Mouse (Mus musculus) hindlimb bud, embryonic 11.5 days (tissue): ENCODE data around the gene Cobll1.

Experiments used
- DNase-seq: peaks from one replicate; pipeline ENCODE4 v3.0.0-alpha.2; 2012; ENCODE audit warnings: low read depth, low spot score; ENCODE audit errors: extremely low spot score

Cobll1 gene

DNA sequence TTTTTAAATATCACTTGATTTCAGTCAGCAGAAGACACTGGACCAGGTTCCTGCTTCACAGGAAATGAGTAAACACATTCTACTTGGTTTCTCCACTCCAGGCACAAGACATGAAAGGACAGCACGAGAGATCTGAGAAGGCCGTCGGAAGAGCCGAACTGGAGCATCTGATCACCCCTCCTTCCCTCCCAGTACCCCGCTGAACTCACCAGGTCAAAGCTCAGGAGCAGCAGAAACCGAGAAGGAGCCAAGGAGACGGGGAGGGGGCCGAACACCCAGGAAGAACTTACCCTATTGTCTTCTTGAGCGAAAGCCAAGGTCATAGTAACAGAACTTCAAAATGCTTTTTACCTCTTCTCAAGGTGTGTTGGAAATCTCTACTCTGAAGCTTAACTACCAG lies 39.5 kb downstream of the Cobll1 start:
- DNase-seq: no peak

DNA sequence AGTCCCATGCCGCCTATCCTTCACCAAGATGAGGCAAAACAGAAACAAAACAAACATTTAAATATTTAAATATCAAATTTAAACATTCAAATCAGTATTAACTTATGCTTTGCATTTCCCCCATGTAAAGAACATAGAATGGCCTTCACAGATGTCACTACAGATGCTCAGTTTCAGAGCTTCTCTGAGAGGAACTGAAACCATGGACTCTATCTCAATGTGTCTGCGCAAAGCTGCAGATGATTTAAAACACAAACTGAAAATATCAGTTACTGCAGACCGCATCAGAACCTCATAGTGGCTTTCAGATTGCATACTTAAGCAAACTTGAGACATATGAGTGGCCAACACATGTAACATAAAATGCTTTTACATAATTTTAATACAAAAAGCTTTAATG lies 40.6 kb downstream of the Cobll1 start:
- DNase-seq: no peak

- DNase-seq: no peak
These were observed 42.2 kb downstream of the Cobll1 start for GRCm38 (mm10) chr2:65196994-65197393.

- no peak for DNase-seq
These were observed 43.8 kb downstream of the Cobll1 start for GRCm38 (mm10) chr2:65195233-65196010.

- no peak for DNase-seq
These were observed 46.0 kb downstream of the Cobll1 start for GRCm38 (mm10) chr2:65193091-65193795.

DNA sequence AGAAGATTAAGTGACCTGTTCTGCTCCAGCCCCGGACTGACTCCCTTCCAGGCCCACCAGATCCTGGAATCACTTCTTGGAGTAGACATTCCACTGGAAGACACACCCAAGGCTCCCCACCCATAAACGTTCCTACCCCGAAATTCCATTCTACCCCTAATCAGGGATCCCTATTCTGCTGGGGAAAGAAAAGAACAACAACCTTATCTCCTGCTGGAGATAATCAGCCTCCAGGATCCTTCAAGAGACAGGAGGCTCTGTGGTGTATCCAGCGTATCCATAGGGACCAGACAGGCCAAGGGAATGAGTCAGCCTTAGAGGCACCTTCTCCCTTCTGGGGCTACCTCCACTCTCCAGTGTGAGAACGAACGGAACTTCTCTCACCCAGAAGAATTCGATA lies 47.8 kb downstream of the Cobll1 start:
- no peak for DNase-seq

DNA sequence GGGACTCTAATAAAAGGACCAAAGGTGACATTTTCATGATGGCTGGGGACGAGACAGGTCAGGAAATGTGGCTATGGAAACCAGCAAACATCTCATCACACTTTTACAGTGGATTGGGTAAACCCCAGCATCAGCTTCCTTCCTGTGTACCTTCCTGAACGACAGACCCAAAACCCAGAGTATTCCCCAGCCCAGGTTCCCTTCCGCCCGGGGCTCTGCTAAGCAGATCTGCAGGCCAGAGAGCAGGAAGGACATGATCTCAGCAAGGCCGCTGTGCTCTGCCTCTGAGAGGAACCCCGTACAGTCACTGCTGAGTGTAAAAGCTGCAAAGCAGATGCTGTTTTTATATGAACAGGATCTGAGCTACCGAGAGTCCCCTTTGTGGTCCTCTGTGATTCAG lies 49.9 kb downstream of the Cobll1 start:
- no peak for DNase-seq

DNA sequence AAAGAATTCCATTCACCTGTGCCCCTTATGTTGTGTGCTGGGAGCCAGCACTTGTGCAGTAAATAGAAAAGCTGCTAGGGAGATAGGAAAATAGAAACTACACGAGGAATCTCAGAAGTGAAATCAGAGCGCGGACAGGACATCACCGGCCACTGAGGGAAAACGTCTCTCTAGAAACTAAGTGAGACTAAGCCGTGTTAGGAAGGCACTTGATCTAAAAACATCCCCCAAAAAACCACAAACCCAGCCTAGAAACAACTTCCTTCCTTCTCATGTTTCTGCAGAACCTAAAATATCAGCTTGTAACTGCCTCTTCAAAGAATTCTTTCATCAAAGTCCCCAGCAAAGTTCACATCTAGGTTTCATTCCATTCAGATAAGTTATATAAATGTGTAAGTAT lies 50.6 kb downstream of the Cobll1 start:
- DNase-seq: no peak

DNA sequence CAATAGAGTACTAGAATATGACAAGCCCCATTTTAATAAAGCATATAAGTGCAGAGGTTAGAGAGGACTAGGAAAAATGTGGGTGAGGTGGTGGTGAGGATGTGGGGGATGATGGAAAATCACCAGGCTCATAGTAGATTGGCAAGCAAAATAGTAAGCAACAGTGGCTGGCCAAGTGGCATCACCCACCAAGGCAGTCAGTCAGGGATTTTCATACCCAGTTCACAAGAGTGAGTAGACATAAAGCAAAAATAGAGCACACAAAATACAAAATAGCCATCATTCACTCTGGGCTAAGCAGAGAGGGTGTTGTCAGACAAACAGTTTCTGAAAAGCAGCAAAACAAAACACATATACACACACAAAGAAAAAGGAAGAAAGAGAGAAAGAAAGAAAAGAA lies 51.6 kb downstream of the Cobll1 start:
- DNase-seq: no peak

GRCm38 (mm10) chr2:65187164-65187563 lies 52.0 kb downstream of the Cobll1 start:
- DNase-seq: no peak

DNA sequence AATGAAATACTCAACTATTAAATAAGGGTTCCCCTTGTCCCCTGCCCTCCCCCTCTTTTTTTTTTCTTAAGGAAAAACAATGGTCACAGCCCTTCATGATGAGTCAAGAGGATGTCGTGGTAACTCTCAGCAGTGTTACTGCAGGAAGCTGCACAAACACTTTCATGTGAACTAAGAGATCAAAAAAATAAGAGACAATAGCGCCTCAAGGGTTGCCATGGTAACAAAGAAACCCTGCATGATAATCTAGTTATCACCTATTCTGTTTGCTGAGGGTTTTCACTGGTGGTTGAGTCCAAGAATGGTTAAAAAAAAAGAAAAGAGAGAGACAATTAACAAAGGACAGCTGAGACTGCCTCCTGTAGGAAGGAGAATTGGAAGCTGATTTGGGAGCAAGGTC lies 56.5 kb downstream of the Cobll1 start:
- no peak for DNase-seq

DNA sequence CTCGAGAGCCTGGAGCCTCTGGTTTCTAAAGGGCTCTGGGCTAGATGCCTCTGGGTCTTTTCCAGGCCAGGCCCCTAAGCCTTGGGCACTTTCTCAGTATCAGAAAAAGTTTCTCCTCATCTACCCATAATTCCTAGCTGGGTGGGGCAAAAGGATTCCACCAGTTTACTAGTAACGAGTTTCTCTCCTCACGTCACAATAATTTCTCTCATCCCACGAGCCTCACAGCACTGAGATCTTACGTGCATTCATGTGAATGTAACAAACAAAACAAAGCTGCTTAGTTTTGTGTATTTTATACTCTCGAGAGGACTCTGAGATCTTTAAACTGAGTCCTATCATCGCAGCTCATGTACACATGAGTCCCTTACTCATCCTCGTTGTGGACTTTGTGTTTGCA lies 57.5 kb downstream of the Cobll1 start:
- DNase-seq: no peak

GRCm38 (mm10) chr2:65181066-65181716 lies 58.0 kb downstream of the Cobll1 start:
- no peak for DNase-seq

DNA sequence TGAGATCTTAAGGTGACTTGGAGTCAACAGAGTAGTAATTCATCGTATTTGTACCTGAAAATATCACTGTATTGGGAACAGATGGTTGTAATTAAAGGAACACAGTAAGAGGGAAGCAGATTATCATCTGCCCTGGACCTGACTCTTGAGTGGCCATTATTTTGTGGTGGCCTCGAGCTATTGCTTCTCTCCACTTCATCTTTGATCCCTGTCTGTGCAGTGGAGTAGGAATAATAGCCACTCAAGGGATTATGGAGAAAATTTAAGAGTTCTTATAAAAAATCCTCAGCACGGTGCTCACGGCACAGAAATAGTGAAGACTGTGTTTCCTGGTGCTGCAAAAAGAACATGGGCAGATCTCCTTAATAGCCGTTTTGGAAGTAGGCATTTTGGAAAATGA lies 63.6 kb downstream of the Cobll1 start:
- DNase-seq: no peak

- DNase-seq: no peak
These were observed 67.1 kb downstream of the Cobll1 start for GRCm38 (mm10) chr2:65172071-65172470.

DNA sequence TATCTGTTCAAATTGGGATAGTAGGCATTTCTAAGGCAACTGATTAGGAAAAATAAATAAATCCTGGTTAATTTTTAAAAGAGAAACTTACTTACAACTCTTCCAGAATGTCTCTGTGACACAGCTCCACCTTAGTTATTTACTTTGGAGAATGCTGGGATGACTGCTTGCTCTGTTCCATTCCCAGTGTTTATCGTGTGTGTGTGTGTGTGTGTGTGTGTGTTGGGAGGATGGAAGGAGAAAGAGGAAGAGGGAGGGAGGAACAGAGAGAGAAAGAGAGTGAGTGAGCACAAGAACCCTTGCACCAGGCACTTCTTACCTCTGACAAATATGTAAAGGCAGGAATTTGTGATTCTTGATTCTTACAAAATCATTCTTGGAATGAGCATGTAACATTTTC lies 67.7 kb downstream of the Cobll1 start:
- DNase-seq: no peak

- no peak for DNase-seq
These were observed 68.3 kb downstream of the Cobll1 start for GRCm38 (mm10) chr2:65170693-65171456.

DNA sequence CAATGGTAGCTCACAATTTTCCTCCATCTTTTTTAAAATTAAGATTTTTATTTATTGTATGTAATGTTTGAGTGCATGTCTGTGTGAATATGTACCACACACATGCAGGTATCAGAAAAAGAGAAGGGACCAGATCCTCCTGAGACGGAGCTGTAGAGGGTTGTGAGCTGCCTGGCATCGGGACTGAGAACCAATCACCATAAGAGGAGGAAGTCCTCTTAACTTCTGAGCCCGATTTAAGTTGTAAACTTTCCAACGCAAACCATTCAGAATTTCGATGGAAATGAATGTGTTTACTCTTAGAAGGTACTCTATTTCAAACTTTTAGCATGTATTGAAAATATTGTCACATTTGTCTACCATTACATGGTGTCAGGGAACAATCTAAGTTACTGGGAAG lies 68.9 kb downstream of the Cobll1 start:
- DNase-seq: no peak

- DNase-seq: no peak
These were observed 75.2 kb downstream of the Cobll1 start for GRCm38 (mm10) chr2:65163990-65164389.

DNA sequence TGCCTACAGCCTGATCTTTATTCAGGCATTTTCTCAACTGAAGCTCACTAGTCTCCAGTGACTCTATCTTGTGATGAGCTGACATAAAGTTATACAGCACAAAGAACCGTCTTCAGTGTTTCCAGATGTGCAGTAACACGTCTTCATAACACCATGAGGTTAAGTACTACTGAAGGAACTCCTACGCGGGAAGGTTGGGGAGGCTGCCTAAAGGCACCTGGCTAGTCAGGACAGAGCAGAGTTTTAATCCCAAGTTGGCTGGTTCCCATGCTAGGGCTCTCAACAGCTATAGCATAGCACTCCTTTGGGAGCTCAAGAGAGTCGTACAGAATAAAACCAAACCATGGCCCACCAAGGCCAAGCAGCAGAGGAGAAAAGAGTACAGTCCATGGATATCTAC lies 76.6 kb downstream of the Cobll1 start:
- no peak for DNase-seq

DNA sequence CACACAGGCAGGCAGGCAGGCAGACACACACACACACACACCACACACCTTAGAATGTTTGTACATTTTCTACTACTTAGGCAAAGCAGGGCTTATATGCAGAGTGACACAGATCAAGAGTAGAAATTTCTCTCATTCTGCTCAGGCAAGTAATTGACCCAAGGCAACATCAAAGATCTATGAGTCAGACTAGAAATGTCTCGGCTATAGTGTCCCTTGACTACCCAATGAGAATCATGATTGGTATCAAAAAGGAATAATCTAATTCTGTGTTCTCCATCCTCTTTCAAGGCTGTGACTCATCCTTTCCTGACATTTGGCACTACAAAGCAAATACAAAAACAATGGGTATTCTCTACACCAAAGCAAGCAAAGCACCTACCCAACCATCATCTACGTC lies 77.5 kb downstream of the Cobll1 start:
- DNase-seq: no peak
